Mouse (Mus musculus): ENCODE measurements around the gene Muc5ac.

DNA sequence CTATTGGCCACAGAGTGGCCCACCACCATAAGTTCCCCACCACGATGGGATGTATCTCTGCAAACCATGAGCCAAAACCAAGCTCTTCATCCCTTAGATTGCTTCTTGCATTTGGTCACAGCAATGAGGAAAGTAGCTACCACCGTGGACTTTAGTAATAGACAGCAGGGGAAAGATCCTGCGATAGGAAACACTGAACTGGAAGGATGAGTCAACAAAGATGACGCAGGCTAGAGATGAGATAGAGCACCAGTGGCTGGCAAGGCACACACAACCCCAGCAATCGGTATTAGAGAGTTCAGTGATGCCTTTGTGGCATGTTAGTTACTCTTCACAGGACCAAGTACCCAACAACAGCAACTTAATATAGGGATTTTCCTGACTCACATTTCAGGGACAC lies 12.6 kb upstream of the Muc5ac start:
- TF ChIP-seq CTCF (IDR thresholded peaks at IDR 0.05; ENCODE audit: low read depth, low read length) (no peak), POLR2A (IDR thresholded peaks at IDR 0.05; ENCODE audit: borderline replicate concordance, low read depth, low read length) (no peak)
